ENCODE assay signal across 8 mouse cellular contexts in genomic region chrX:7188311-7188807, GRCm38 (mm10).
DNase-seq lines count a peak whose midpoint lies in the region; ATAC-seq and TF ChIP-seq lines count a peak whose summit lies in the region.

No protein-coding gene starts in this region.

- no peaks in the 10 kb centered on the region for H3K27me3 ChIP-seq in E14TG2a.4 (ENCODE audit: insufficient read depth, low read length)
- no peaks in the 10 kb centered on the region for H3K27me3 ChIP-seq in liver, postnatal 0 days (ENCODE audit: insufficient read depth, low read length)

- no peaks in the 10 kb centered on the region for H3K9me3 ChIP-seq in E14TG2a.4 (ENCODE audit: low read length)
- no peaks in the 10 kb centered on the region for H3K9me3 ChIP-seq in liver, postnatal 0 days (ENCODE audit: low read length)

- ATAC-seq in liver, postnatal 0 days, result peak; percentile 53; the same call in 1 of the 2 replicates

- no peak overlapping the region for H3K27ac ChIP-seq in bone marrow macrophage, adult 2 months (ENCODE audit: insufficient read depth, low read depth, low read length)
- H3K27ac ChIP-seq in embryonic fibroblast, embryonic 13.5 days (ENCODE audit: insufficient read depth, low read length), result peak overlapping the region; percentile 78
- no peak overlapping the region for H3K27ac ChIP-seq in liver, postnatal 0 days (ENCODE audit: low read depth)

- H3K36me3 ChIP-seq in E14TG2a.4 (ENCODE audit: insufficient read depth, low read length), result no peaks in the 10 kb centered on the region
- H3K36me3 ChIP-seq in liver, postnatal 0 days (replicated peaks; ENCODE audit: insufficient read depth, low read length), result no peaks in the 10 kb centered on the region

- WGBS in large intestine, adult 2 months, result 20% methylated on average over 17 of the region's 17 CpGs
- 16% methylated on average over 17 of the region's 17 CpGs for WGBS in liver, postnatal 0 days (ENCODE audit: insufficient replicate concordance)

- TF ChIP-seq EP300 in liver, postnatal 0 days (IDR thresholded peaks at IDR 0.05; ENCODE audit: low read depth), result no peak

- no peak for TF ChIP-seq CTCF in E14TG2a.4 (conservative IDR thresholded peaks at IDR 0.05; ENCODE audit: low read length)
- TF ChIP-seq CTCF in bone marrow macrophage, adult 2 months (IDR thresholded peaks at IDR 0.05; ENCODE audit: low read depth, low read length), result no peak
- TF ChIP-seq CTCF in embryonic fibroblast, embryonic 13.5 days (IDR thresholded peaks at IDR 0.05; ENCODE audit: borderline replicate concordance, insufficient read depth, low read length), result no peak
- no peak for TF ChIP-seq CTCF in liver, postnatal 0 days (IDR thresholded peaks at IDR 0.05; ENCODE audit: low read depth)

- peak; percentile 43 to 44 for DNase-seq in heart, postnatal 10 days
- peak; percentile 29 for DNase-seq in large intestine, adult 2 months (ENCODE audit: low read depth, low spot score)
- peak; percentile 14 for DNase-seq in liver, postnatal 0 days
- peak; percentile 75 for DNase-seq in retina, postnatal 1 day
- DNase-seq in thymus, postnatal 14 days, result no peak

- no peak for TF ChIP-seq POLR2A in bone marrow macrophage, adult 2 months (IDR thresholded peaks at IDR 0.05; ENCODE audit: borderline replicate concordance, low read depth, low read length)
- TF ChIP-seq POLR2A in embryonic fibroblast, embryonic 13.5 days (IDR thresholded peaks at IDR 0.05; ENCODE audit: low read depth, low read length), result no peak

- 0 out of 2 replicates have a peak, but pooled peaks cover 4% of the 10 kb centered on the region for H3K4me1 ChIP-seq in E14TG2a.4 (replicated peaks; ENCODE audit: low read depth, low read length)
- peaks cover 3% of the 10 kb centered on the region for H3K4me1 ChIP-seq in bone marrow macrophage, adult 2 months (ENCODE audit: control insufficient read depth, insufficient read depth, low read length)
- H3K4me1 ChIP-seq in embryonic fibroblast, embryonic 13.5 days (ENCODE audit: control insufficient read depth, insufficient read depth, low read length), result no peaks in the 10 kb centered on the region
- H3K4me1 ChIP-seq in liver, postnatal 0 days (ENCODE audit: insufficient read depth), result no peaks in the 10 kb centered on the region

- H3K4me2 ChIP-seq in liver, postnatal 0 days (ENCODE audit: low read depth, low read length), result peak overlapping the region; percentile 54

- 0 out of 2 replicates have a peak overlapping the region, but pooled peaks have one; percentile 0 for H3K9ac ChIP-seq in liver, postnatal 0 days (replicated peaks)

- intact Hi-C loops in heart, postnatal 10 days (cut with DNase I), result loop anchor here (5.0 kb wide), 1 partner anchor 129 kb away; the partner anchor contains the start of gene Clcn5

- peak overlapping the region; percentile 57 for H3K4me3 ChIP-seq in E14TG2a.4 (replicated peaks; ENCODE audit: low read length)
- peak overlapping the region; percentile 37 for H3K4me3 ChIP-seq in bone marrow macrophage, adult 2 months (ENCODE audit: insufficient read depth, low read length)
- peak overlapping the region; percentile 52 for H3K4me3 ChIP-seq in embryonic fibroblast, embryonic 13.5 days (ENCODE audit: insufficient read depth, low read length)
- H3K4me3 ChIP-seq in liver, postnatal 0 days (ENCODE audit: low read depth, low read length), result peak overlapping the region; percentile 13
